Mouse (Mus musculus): ENCODE results near the gene Uvssa. TPM values are rescaled to one million over a fixed set of nuclear protein-coding genes. Genes with fewer than 3 reads are reported as not detected.

Uvssa gene
- polyA plus RNA-seq, 1 experiment from 2014 or later: 9.5 TPM

DNA sequence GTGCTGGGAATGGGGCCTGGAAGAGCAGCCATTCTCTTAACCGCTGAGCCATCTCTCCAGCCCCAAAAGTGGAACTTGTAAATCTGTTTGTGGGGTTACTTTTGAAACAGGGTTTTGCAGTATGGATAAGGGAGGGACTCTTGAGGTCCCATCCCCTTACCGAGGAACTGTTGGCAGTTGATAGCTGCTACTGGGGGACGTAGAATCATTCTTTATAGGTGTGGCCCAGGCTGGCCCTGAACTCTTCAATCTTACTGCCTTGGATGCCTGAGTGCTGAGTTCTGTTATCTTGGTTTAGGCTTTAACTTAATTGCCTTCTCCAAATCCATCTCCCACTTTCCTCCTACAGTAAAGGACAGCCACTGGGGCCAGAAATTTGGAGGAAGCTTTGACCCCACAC is 34.3 kb upstream of the Uvssa start:
- H3K9me3 ChIP-seq (replicated peaks; ENCODE audit: control insufficient read depth, low read length): no peaks in the 10 kb centered on the region

DNA sequence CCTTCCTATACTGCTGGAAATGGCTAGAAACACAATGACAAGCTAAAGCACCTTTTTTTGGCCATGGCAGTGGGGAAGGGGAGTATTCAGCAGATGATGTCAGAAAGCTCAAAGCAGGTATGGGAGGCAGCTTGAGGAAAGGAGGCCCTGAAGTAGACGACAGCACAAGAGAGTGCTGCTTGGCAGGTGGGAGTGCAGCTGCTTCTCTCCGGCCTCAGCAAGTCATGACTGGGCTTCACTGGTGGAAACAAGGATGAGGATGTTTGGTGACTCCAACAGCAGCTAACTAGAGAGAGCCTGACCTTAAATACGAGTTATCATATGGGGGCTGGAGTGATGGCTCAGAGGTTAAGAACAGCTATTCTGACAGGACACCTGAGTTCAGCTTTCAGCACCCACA is 30.7 kb upstream of the Uvssa start:
- no peak overlapping the region for H3K4me2 ChIP-seq (ENCODE audit: low read depth, low read length)
- no peaks in the 10 kb centered on the region for H3K36me3 ChIP-seq (ENCODE audit: control insufficient read depth, insufficient read depth, low read length)
- no peak overlapping the region for H3K9ac ChIP-seq (ENCODE audit: low read length)
- 67% methylated on average over 3 of the region's 3 CpGs for WGBS
- no peak overlapping the region for H3K27ac ChIP-seq (ENCODE audit: low read length)
- peaks cover 15% of the 10 kb centered on the region for H3K4me1 ChIP-seq (ENCODE audit: control insufficient read depth, insufficient read depth, low read length)
- no peaks in the 10 kb centered on the region for H3K9me3 ChIP-seq (replicated peaks; ENCODE audit: control insufficient read depth, low read length)
- no peak overlapping the region for H3K4me3 ChIP-seq (replicated peaks; ENCODE audit: low read length)
- no peaks in the 10 kb centered on the region for H3K27me3 ChIP-seq (ENCODE audit: control insufficient read depth, insufficient read depth, low read length)
- ATAC-seq (ENCODE audit: insufficient read depth, low FRiP score): no peak

More for the DNA sequence above, 34.3 kb upstream of the Uvssa start:
- Histone ChIP-seq H3K27ac (ENCODE audit: low read length) (no peak overlapping the region), H3K36me3 (ENCODE audit: control insufficient read depth, insufficient read depth, low read length) (no peaks in the 10 kb centered on the region), H3K9ac (ENCODE audit: low read length) (no peak overlapping the region), H3K4me3 (replicated peaks; ENCODE audit: low read length) (no peak overlapping the region), H3K4me2 (ENCODE audit: low read depth, low read length) (no peak overlapping the region), H3K27me3 (ENCODE audit: control insufficient read depth, insufficient read depth, low read length) (no peaks in the 10 kb centered on the region), H3K4me1 (ENCODE audit: control insufficient read depth, insufficient read depth, low read length) (peaks cover 6% of the 10 kb centered on the region; the same call in 1 of the 2 replicates)
- 70% methylated on average over 3 of the region's 3 CpGs for WGBS
- ATAC-seq (ENCODE audit: insufficient read depth, low FRiP score): no peak

DNA sequence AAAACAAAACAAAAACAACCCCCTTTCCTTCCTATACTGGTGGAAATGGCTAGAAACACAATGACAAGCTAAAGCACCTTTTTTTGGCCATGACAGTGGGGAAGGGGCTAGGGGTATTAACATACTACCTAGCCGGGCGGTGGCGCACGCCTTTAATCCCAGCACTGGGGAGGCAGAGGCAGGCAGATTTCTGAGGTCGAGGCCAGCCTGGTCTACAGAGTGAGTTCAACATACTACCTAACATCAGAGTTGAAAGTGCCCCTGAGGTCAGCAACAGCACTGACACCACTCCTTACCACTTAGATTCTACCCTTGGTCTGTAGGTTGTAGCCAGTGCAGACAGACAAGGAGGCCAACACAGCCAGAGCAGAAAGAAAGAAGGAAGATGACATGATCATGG is 29.1 kb upstream of the Uvssa start:
- 95% methylated on average over 5 of the region's 5 CpGs for WGBS
- Histone ChIP-seq H3K9me3 (replicated peaks; ENCODE audit: control insufficient read depth, low read length) (no peaks in the 10 kb centered on the region), H3K4me1 (ENCODE audit: control insufficient read depth, insufficient read depth, low read length) (peaks cover 12% of the 10 kb centered on the region), H3K27me3 (ENCODE audit: control insufficient read depth, insufficient read depth, low read length) (no peaks in the 10 kb centered on the region), H3K36me3 (ENCODE audit: control insufficient read depth, insufficient read depth, low read length) (no peaks in the 10 kb centered on the region), H3K9ac (ENCODE audit: low read length) (no peak overlapping the region), H3K4me3 (replicated peaks; ENCODE audit: low read length) (no peak overlapping the region), H3K27ac (ENCODE audit: low read length) (no peak overlapping the region), H3K4me2 (ENCODE audit: low read depth, low read length) (no peak overlapping the region)
- ATAC-seq (ENCODE audit: insufficient read depth, low FRiP score): no peak

DNA sequence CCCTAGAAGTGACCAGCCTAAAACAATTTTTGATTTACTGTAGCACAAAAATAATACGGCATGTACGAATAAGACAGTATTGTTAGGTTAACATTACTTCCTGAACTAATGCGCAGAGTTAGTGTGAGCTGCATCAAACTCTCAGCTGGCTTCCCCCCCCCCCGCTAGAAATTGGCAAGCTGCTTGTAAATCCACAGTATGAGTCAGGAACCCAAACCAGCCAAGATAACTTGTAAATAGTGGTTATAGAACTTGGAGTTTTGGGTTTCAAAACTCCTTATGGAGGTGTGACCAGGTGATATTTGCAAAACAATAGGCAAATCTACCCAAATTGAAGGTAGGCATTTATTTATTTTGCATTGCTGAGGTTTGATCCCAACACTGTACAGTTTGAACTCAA is 28.6 kb upstream of the Uvssa start:
- whole genome bisulfite sequencing: 72% methylated on average over 4 of the region's 4 CpGs
- ATAC-seq (ENCODE audit: insufficient read depth, low FRiP score): no peak

DNA sequence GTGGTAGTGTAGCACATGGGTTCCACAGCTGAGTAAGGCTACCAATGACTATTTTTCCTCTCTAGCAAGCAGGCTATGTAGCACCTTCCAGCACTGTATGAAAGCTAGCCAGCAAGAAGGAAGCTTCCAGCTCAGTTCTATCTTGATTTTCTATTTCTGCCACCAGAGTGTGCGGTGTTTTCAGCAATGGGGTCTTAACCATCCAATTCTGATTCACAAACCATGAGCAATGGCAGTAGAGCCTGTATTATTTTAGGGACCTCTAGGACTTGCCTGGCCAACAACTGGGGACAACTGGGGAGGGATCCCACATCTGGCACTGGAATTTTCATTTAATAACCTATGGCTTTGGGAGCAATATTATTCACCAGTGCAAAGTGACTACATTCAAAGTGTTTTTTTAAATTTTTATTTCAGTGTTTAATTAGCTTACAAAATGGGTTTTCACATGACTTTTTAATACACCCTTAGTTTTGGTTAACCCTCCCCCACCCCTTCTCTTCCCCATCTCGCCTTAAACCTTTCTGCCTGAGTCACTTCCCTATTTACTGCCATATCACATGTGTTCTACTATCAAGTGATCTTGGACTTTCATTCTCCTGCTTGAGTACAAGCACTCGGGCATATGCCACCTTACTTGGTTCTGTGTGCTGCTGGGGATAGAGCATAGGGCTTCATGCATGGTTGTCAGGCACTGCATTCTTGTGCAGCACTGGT is 26.6 kb upstream of the Uvssa start:
- Histone ChIP-seq H3K4me3 (replicated peaks; ENCODE audit: low read length) (no peak overlapping the region), H3K27me3 (ENCODE audit: control insufficient read depth, insufficient read depth, low read length) (no peaks in the 10 kb centered on the region), H3K36me3 (ENCODE audit: control insufficient read depth, insufficient read depth, low read length) (no peaks in the 10 kb centered on the region), H3K4me2 (ENCODE audit: low read depth, low read length) (no peak overlapping the region), H3K4me1 (ENCODE audit: control insufficient read depth, insufficient read depth, low read length) (peaks cover 12% of the 10 kb centered on the region), H3K9me3 (replicated peaks; ENCODE audit: control insufficient read depth, low read length) (no peaks in the 10 kb centered on the region), H3K9ac (ENCODE audit: low read length) (no peak overlapping the region; the same call in 1 of the 2 replicates), H3K27ac (ENCODE audit: low read length) (peak overlapping the region; percentile 33; the same call in 1 of the 2 replicates)
- no peak for ATAC-seq (ENCODE audit: insufficient read depth, low FRiP score)
- 73% methylated on average over 3 of the region's 3 CpGs for WGBS

More for the DNA sequence above, 28.6 kb upstream of the Uvssa start:
- H3K27ac ChIP-seq (ENCODE audit: low read length): no peak overlapping the region
- H3K4me3 ChIP-seq (replicated peaks; ENCODE audit: low read length): no peak overlapping the region
- no peak overlapping the region for H3K4me2 ChIP-seq (ENCODE audit: low read depth, low read length)
- no peaks in the 10 kb centered on the region for H3K36me3 ChIP-seq (ENCODE audit: control insufficient read depth, insufficient read depth, low read length)
- H3K4me1 ChIP-seq (ENCODE audit: control insufficient read depth, insufficient read depth, low read length): peaks cover 12% of the 10 kb centered on the region
- no peaks in the 10 kb centered on the region for H3K27me3 ChIP-seq (ENCODE audit: control insufficient read depth, insufficient read depth, low read length)
- H3K9me3 ChIP-seq (replicated peaks; ENCODE audit: control insufficient read depth, low read length): no peaks in the 10 kb centered on the region
- no peak overlapping the region for H3K9ac ChIP-seq (ENCODE audit: low read length)

DNA sequence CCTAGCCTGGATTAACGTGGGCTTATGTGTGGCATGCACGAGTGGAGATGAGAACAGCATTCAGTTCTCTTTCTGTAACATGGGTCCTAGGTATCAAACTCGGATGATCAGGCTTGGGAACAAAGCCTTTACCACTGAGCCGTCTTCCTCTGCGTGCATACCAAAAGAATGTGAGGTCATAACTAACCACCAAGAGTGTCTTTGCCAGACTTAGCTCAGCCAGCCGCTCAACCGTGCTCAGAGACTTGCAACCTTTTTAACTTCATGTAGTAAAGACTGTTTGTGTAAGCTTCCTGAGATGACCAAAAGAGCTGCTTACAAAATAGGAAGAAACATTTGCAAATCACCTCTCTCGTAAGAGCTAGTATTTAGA is 26.1 kb upstream of the Uvssa start:
- H3K27me3 ChIP-seq (ENCODE audit: control insufficient read depth, insufficient read depth, low read length): no peaks in the 10 kb centered on the region
- H3K27ac ChIP-seq (ENCODE audit: low read length): peak overlapping the region; percentile 33; the same call in 1 of the 2 replicates
- H3K4me1 ChIP-seq (ENCODE audit: control insufficient read depth, insufficient read depth, low read length): peaks cover 12% of the 10 kb centered on the region
- no peak overlapping the region for H3K4me3 ChIP-seq (replicated peaks; ENCODE audit: low read length)
- no peak for ATAC-seq (ENCODE audit: insufficient read depth, low FRiP score)
- WGBS: 72% methylated on average over 8 of the region's 8 CpGs
- H3K9ac ChIP-seq (ENCODE audit: low read length): no peak overlapping the region; the same call in 1 of the 2 replicates
- no peaks in the 10 kb centered on the region for H3K36me3 ChIP-seq (ENCODE audit: control insufficient read depth, insufficient read depth, low read length)
- no peak overlapping the region for H3K4me2 ChIP-seq (ENCODE audit: low read depth, low read length)
- no peaks in the 10 kb centered on the region for H3K9me3 ChIP-seq (replicated peaks; ENCODE audit: control insufficient read depth, low read length)

- WGBS: 51% methylated on average over 3 of the region's 3 CpGs
- Histone ChIP-seq H3K4me1 (ENCODE audit: control insufficient read depth, insufficient read depth, low read length) (peaks cover 12% of the 10 kb centered on the region), H3K36me3 (ENCODE audit: control insufficient read depth, insufficient read depth, low read length) (no peaks in the 10 kb centered on the region), H3K9ac (ENCODE audit: low read length) (no peak overlapping the region), H3K27ac (ENCODE audit: low read length) (no peak overlapping the region), H3K4me2 (ENCODE audit: low read depth, low read length) (no peak overlapping the region), H3K9me3 (replicated peaks; ENCODE audit: control insufficient read depth, low read length) (no peaks in the 10 kb centered on the region), H3K4me3 (replicated peaks; ENCODE audit: low read length) (no peak overlapping the region), H3K27me3 (ENCODE audit: control insufficient read depth, insufficient read depth, low read length) (no peaks in the 10 kb centered on the region)
- ATAC-seq (ENCODE audit: insufficient read depth, low FRiP score): no peak
These were observed 25.3 kb upstream of the Uvssa start for GRCm38 (mm10) chr5:33353011-33353410.

DNA sequence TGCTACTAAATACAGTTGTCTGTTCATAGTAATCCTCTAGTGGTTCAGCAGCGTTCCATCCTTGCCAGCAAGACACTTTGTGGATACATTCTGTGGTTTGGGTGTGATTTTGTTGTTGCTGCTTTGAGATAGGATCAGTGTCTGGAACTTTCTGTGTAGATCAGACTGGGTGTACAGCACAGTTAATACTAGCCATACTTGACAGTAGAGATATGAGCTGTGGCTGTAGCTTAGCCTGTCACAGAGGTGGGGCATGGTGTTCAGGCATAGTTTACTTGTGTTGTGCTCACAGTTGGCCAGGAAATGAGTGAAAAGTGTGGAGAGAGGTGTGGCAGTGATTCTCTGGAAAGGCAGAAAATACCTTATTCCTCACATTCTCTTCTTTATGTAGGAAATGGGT is 20.9 kb upstream of the Uvssa start:
- Histone ChIP-seq H3K9me3 (replicated peaks; ENCODE audit: control insufficient read depth, low read length) (no peaks in the 10 kb centered on the region), H3K4me1 (ENCODE audit: control insufficient read depth, insufficient read depth, low read length) (0 out of 2 replicates have a peak, but pooled peaks cover 3% of the 10 kb centered on the region), H3K36me3 (ENCODE audit: control insufficient read depth, insufficient read depth, low read length) (peaks cover 7% of the 10 kb centered on the region; the same call in 1 of the 2 replicates), H3K9ac (ENCODE audit: low read length) (no peak overlapping the region), H3K4me2 (ENCODE audit: low read depth, low read length) (no peak overlapping the region), H3K27ac (ENCODE audit: low read length) (no peak overlapping the region), H3K4me3 (replicated peaks; ENCODE audit: low read length) (no peak overlapping the region), H3K27me3 (ENCODE audit: control insufficient read depth, insufficient read depth, low read length) (no peaks in the 10 kb centered on the region)
- 89% methylated on average over 1 of the region's 1 CpGs for WGBS
- ATAC-seq (ENCODE audit: insufficient read depth, low FRiP score): no peak

- WGBS: 88% methylated on average over 4 of the region's 4 CpGs
- Histone ChIP-seq H3K9ac (ENCODE audit: low read length) (no peak overlapping the region), H3K4me3 (replicated peaks; ENCODE audit: low read length) (no peak overlapping the region), H3K36me3 (ENCODE audit: control insufficient read depth, insufficient read depth, low read length) (peaks cover 9% of the 10 kb centered on the region; the same call in 1 of the 2 replicates), H3K27ac (ENCODE audit: low read length) (no peak overlapping the region), H3K4me1 (ENCODE audit: control insufficient read depth, insufficient read depth, low read length) (0 out of 2 replicates have a peak, but pooled peaks cover 3% of the 10 kb centered on the region), H3K9me3 (replicated peaks; ENCODE audit: control insufficient read depth, low read length) (no peaks in the 10 kb centered on the region), H3K27me3 (ENCODE audit: control insufficient read depth, insufficient read depth, low read length) (no peaks in the 10 kb centered on the region), H3K4me2 (ENCODE audit: low read depth, low read length) (no peak overlapping the region)
- ATAC-seq (ENCODE audit: insufficient read depth, low FRiP score): no peak
These were observed 19.9 kb upstream of the Uvssa start for GRCm38 (mm10) chr5:33358467-33358866.

Measured in stomach, embryonic 16.5 days (tissue).